Mouse (Mus musculus): ENCODE measurements around the gene Myo3b. TPM values are rescaled to one million over a fixed set of nuclear protein-coding genes. Genes with fewer than 3 reads are reported as not detected.

The Myo3b gene
- polyA plus RNA-seq, 1 experiment from 2014 or later, result not detected

DNA sequence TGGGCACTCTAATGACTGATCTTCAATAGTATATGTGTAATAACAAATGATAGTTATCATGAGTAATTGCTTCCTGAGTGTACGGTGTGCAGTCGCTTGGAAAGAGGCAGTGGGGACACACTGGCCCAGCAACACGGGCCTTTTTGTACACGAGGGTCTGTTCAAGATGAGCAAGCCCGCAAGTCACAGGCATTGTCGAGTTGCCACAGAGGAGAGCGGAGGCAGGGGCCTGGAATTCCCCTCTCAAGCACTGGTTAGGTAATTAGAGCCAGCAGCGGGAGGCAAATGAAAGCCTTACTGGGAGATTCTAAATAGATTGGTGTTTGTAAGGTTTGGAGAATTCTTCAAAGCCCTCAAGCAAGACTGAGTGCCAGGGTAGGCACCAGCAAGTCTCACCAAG lies 120.6 kb downstream of the Myo3b start:
- no peak for DNase-seq (ENCODE audit: low spot score, missing footprints)
- Histone ChIP-seq H3K27ac (ENCODE audit: low read depth, low read length) (no peak overlapping the region), H3K4me1 (ENCODE audit: control insufficient read depth, insufficient read depth, low read length) (no peaks in the 10 kb centered on the region), H3K4me3 (ENCODE audit: low read depth, low read length) (no peak overlapping the region), H3K4me2 (no peak overlapping the region), H3K9ac (ENCODE audit: low read length) (no peak overlapping the region), H3K36me3 (ENCODE audit: control insufficient read depth, insufficient read depth, low read length) (no peaks in the 10 kb centered on the region), H3K9me3 (ENCODE audit: control insufficient read depth, low read length) (no peaks in the 10 kb centered on the region), H3K27me3 (ENCODE audit: control insufficient read depth, insufficient read depth, low read length) (no peaks in the 10 kb centered on the region)
- ATAC-seq (ENCODE audit: low FRiP score), result no peak
- WGBS, result 30% methylated on average over 8 of the region's 8 CpGs

DNA sequence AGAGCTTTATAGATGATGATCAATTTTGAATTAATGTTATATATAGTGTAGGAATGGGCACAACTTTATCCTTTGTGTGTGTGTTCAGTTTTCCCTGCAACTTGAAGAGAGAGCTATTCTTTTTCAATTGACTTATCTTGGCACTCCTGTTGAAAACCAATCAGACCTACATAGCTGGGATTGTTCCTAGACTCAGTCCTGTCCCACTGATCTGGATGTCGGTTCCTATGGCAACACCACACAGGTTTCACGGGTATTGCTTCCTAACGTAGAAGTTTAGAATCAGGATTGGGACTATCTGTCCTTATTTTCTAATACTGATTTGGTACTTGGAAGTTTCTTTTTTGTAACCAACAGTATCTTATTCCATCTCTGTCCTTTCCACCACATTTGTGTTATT lies 127.3 kb downstream of the Myo3b start:
- 44% methylated on average over 3 of the region's 3 CpGs for WGBS
- no peak overlapping the region for H3K9ac ChIP-seq (ENCODE audit: low read length)
- no peak for ATAC-seq (ENCODE audit: low FRiP score)
- no peaks in the 10 kb centered on the region for H3K36me3 ChIP-seq (ENCODE audit: control insufficient read depth, insufficient read depth, low read length)
- H3K4me3 ChIP-seq (ENCODE audit: low read depth, low read length), result no peak overlapping the region
- no peaks in the 10 kb centered on the region for H3K27me3 ChIP-seq (ENCODE audit: control insufficient read depth, insufficient read depth, low read length)
- no peak overlapping the region for H3K27ac ChIP-seq (ENCODE audit: low read depth, low read length)
- H3K4me1 ChIP-seq (ENCODE audit: control insufficient read depth, insufficient read depth, low read length), result peaks cover 9% of the 10 kb centered on the region
- no peak overlapping the region for H3K4me2 ChIP-seq
- H3K9me3 ChIP-seq (ENCODE audit: control insufficient read depth, low read length), result no peaks in the 10 kb centered on the region
- DNase-seq (ENCODE audit: low spot score, missing footprints), result peak; percentile 59

DNA sequence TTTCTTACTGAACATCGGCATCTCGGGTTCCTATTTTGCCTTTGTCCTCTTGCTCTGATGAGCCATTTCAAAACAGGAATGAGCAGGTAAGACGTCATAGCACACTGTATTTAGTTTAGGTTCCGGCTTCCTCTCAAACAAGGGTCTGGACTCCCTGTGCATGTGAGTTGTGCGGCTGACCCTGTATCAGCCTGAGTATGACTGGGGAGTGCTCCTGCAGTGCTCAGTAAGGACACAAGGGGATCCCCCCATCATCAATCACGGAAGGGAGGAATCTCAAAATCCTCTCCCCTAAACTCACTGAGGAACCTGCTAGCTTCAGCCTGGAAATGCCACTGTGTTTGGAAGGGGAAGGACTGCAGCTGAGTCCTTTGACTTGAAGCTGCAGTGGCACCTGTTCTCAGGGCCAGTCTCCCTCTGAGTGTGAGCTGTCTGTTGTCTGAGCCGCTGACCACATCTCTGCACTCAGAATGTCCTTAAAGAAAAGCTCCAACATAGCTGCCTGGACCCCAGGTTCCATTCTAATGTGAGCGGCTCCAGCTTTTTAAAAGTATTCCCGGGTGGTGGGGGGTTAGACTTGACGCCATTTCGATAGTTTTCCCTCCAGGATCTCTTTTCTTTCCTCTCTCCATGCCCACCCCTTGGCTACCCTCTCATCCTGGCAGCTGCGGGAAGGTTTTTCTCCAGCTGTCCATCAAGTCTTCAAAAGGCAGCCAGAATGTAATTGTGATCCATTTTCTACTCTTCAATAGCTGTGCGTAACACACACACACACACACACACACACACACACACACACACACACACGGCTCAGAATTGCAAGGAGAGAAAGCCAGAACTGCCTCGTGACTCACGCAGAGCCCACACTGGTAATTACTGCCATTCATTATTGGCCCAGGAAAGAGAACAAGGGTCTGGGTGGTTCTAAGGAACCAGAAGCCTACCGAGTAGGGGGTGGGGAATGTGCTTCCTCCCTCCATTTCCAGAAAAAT lies 129.3 kb downstream of the Myo3b start:
- no peak overlapping the region for H3K4me3 ChIP-seq (ENCODE audit: low read depth, low read length)
- peak; percentile 24; the same call in 1 of the 2 replicates for ATAC-seq (ENCODE audit: low FRiP score)
- no peak overlapping the region for H3K27ac ChIP-seq (ENCODE audit: low read depth, low read length)
- 55% methylated on average over 17 of the region's 17 CpGs for WGBS
- H3K4me2 ChIP-seq, result no peak overlapping the region
- peak; percentile 87 for DNase-seq (ENCODE audit: low spot score, missing footprints)
- no peak overlapping the region for H3K9ac ChIP-seq (ENCODE audit: low read length)
- no peaks in the 10 kb centered on the region for H3K36me3 ChIP-seq (ENCODE audit: control insufficient read depth, insufficient read depth, low read length)
- H3K4me1 ChIP-seq (ENCODE audit: control insufficient read depth, insufficient read depth, low read length), result peaks cover 9% of the 10 kb centered on the region
- H3K27me3 ChIP-seq (ENCODE audit: control insufficient read depth, insufficient read depth, low read length), result no peaks in the 10 kb centered on the region
- H3K9me3 ChIP-seq (ENCODE audit: control insufficient read depth, low read length), result no peaks in the 10 kb centered on the region

DNA sequence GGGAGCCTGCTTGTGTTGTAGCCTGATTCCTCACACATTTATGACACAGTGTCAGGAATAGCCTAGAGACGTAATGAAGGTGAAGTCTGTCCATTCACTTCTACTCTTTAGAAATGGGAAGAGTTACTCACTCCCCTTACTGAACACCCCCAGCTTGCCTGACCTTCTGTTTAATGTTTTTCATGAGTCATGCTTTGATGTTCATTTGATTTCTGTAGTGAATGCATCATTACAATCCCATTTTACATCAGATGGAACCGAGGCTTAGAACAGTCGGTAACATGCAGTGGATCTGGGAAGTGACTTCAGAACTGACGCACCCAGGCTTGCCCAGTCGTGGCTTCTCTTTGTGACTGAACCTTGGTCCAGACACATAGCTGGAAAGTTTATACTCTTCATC lies 131.5 kb downstream of the Myo3b start:
- no peak overlapping the region for H3K4me3 ChIP-seq (ENCODE audit: low read depth, low read length)
- no peak overlapping the region for H3K9ac ChIP-seq (ENCODE audit: low read length)
- DNase-seq (ENCODE audit: low spot score, missing footprints) (no peak), ATAC-seq (ENCODE audit: low FRiP score) (no peak)
- H3K27ac ChIP-seq (ENCODE audit: low read depth, low read length), result no peak overlapping the region
- H3K4me1 ChIP-seq (ENCODE audit: control insufficient read depth, insufficient read depth, low read length), result peaks cover 9% of the 10 kb centered on the region
- no peak overlapping the region for H3K4me2 ChIP-seq
- 92% methylated on average over 5 of the region's 5 CpGs for WGBS
- H3K9me3 ChIP-seq (ENCODE audit: control insufficient read depth, low read length), result no peaks in the 10 kb centered on the region
- no peaks in the 10 kb centered on the region for H3K36me3 ChIP-seq (ENCODE audit: control insufficient read depth, insufficient read depth, low read length)
- no peaks in the 10 kb centered on the region for H3K27me3 ChIP-seq (ENCODE audit: control insufficient read depth, insufficient read depth, low read length)

DNA sequence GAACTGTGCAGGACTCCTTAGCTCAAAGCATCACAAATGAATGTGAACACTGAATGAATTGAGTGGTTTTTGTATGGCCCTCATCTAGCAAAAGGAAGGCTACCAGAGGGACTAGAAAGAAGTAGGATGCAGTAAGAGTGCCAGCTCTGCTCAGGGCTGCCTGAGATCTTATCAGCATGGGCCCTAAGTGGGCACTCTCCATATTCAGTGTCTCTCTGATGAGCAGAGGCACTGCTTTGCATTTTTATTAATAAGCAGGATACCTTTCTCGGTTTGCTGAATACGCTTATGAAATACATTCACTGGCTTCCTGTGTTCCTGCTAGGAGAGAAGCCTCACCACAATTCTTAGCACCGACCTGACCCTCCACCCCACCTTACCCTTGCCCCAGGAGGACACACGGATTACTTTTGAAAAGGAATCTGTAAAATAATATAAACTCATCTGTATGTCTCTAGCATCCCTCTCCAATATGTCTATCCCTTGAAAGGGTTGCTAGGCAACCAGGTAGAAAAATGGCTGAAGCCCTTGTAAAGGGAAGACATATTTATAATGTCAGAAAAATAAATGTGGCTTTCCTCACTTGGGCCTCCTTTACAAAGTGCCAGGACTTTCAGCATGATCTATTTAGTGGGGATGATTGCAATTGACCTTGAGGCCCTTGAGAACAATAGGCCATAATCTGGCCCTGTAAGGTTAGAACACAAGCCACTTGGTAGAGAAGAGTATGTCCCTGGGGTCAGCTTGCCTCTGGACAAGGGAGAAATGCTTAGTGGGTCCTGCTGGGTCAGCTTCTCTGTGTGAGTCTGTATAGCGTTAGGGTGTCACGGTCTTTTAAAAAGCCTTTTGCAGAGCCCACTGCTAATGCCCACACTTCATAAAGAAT lies 138.1 kb downstream of the Myo3b start:
- Histone ChIP-seq H3K9me3 (ENCODE audit: control insufficient read depth, low read length) (no peaks in the 10 kb centered on the region), H3K4me3 (ENCODE audit: low read depth, low read length) (no peak overlapping the region), H3K36me3 (ENCODE audit: control insufficient read depth, insufficient read depth, low read length) (no peaks in the 10 kb centered on the region), H3K4me1 (ENCODE audit: control insufficient read depth, insufficient read depth, low read length) (peaks cover 17% of the 10 kb centered on the region), H3K27ac (ENCODE audit: low read depth, low read length) (peak overlapping the region; percentile 8; the same call in 1 of the 2 replicates), H3K9ac (ENCODE audit: low read length) (no peak overlapping the region), H3K4me2 (no peak overlapping the region), H3K27me3 (ENCODE audit: control insufficient read depth, insufficient read depth, low read length) (no peaks in the 10 kb centered on the region)
- ATAC-seq (ENCODE audit: low FRiP score) (no peak), DNase-seq (ENCODE audit: low spot score, missing footprints) (no peak)
- WGBS, result 36% methylated on average over 6 of the region's 6 CpGs

DNA sequence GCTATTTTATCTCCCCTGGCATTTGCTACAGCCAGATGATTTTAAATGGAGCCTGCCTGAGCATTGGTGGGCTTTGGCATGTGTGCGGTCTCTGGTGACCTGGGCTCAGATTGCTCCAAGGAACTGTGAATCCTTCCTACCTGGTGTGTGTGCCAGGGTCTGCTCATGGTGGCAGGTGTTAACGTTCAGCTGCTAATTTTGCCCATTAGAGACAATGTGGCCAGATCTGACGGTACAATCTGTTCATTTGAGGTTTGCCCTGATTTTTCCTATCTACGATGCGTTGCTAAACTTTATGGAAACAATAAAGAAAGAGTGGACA lies 138.7 kb downstream of the Myo3b start:
- Histone ChIP-seq H3K9me3 (ENCODE audit: control insufficient read depth, low read length) (no peaks in the 10 kb centered on the region), H3K4me1 (ENCODE audit: control insufficient read depth, insufficient read depth, low read length) (peaks cover 17% of the 10 kb centered on the region), H3K4me3 (ENCODE audit: low read depth, low read length) (no peak overlapping the region), H3K4me2 (no peak overlapping the region), H3K27ac (ENCODE audit: low read depth, low read length) (no peak overlapping the region; the same call in 1 of the 2 replicates), H3K27me3 (ENCODE audit: control insufficient read depth, insufficient read depth, low read length) (no peaks in the 10 kb centered on the region), H3K36me3 (ENCODE audit: control insufficient read depth, insufficient read depth, low read length) (no peaks in the 10 kb centered on the region), H3K9ac (ENCODE audit: low read length) (no peak overlapping the region)
- WGBS, result 45% methylated on average over 5 of the region's 5 CpGs
- DNase-seq (ENCODE audit: low spot score, missing footprints), result no peak
- no peak for ATAC-seq (ENCODE audit: low FRiP score)

DNA sequence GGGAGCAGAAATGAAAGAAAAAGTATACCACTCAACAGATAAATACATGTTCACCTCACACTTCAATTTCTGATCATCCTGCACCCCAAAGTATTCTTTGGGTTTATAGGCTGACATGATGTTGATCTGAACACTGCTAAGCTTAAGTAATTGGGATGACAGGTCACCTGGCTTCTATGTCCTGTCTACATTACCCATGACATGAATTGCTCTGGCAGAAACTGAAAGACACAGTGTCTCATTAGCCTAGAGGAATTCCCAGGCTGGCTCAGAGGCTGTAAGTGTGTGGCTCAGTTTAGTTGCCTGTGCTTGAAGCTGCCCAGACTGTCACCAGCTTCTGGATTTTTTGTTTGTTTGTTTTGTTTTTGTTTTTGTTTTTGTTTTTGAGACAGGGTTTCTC lies 139.3 kb downstream of the Myo3b start:
- no peak for DNase-seq (ENCODE audit: low spot score, missing footprints)
- H3K4me2 ChIP-seq, result no peak overlapping the region
- H3K27me3 ChIP-seq (ENCODE audit: control insufficient read depth, insufficient read depth, low read length), result no peaks in the 10 kb centered on the region
- no peak overlapping the region for H3K27ac ChIP-seq (ENCODE audit: low read depth, low read length)
- H3K9ac ChIP-seq (ENCODE audit: low read length), result no peak overlapping the region
- H3K4me1 ChIP-seq (ENCODE audit: control insufficient read depth, insufficient read depth, low read length), result peaks cover 17% of the 10 kb centered on the region
- no peak for ATAC-seq (ENCODE audit: low FRiP score)
- no peak overlapping the region for H3K4me3 ChIP-seq (ENCODE audit: low read depth, low read length)
- no peaks in the 10 kb centered on the region for H3K36me3 ChIP-seq (ENCODE audit: control insufficient read depth, insufficient read depth, low read length)
- H3K9me3 ChIP-seq (ENCODE audit: control insufficient read depth, low read length), result no peaks in the 10 kb centered on the region

DNA sequence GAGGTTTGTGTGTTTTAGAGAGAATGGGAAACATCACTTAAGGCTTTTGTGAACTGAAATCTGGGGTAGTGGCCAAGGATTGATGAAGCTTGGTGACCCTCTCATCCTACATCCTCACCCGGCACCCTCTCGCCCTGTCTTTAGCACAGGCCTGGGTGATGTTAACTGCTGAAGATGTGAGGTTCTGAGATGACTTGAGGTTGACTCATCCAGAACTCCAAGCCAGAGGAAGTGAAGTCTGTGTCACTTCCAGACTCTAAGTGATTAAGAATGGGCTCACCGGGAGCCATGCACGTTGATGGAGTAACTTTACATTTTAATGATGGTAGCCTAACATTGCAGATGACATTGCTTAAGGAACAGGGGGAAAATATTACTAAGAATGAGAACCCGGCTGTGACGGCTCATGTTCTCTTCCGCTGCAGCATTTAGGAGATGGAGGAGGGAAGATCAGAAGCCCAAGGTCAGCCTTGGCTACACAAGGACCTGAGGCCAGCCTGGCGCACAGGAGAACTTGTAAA lies 143.3 kb downstream of the Myo3b start:
- H3K4me2 ChIP-seq, result no peak overlapping the region
- H3K4me1 ChIP-seq (ENCODE audit: control insufficient read depth, insufficient read depth, low read length), result peaks cover 11% of the 10 kb centered on the region
- ATAC-seq (ENCODE audit: low FRiP score) (no peak), DNase-seq (ENCODE audit: low spot score, missing footprints) (no peak)
- no peaks in the 10 kb centered on the region for H3K27me3 ChIP-seq (ENCODE audit: control insufficient read depth, insufficient read depth, low read length)
- no peaks in the 10 kb centered on the region for H3K9me3 ChIP-seq (ENCODE audit: control insufficient read depth, low read length)
- no peak overlapping the region for H3K9ac ChIP-seq (ENCODE audit: low read length)
- H3K27ac ChIP-seq (ENCODE audit: low read depth, low read length), result no peak overlapping the region
- no peak overlapping the region for H3K4me3 ChIP-seq (ENCODE audit: low read depth, low read length)
- H3K36me3 ChIP-seq (ENCODE audit: control insufficient read depth, insufficient read depth, low read length), result no peaks in the 10 kb centered on the region
- WGBS, result 91% methylated on average over 8 of the region's 8 CpGs

DNA sequence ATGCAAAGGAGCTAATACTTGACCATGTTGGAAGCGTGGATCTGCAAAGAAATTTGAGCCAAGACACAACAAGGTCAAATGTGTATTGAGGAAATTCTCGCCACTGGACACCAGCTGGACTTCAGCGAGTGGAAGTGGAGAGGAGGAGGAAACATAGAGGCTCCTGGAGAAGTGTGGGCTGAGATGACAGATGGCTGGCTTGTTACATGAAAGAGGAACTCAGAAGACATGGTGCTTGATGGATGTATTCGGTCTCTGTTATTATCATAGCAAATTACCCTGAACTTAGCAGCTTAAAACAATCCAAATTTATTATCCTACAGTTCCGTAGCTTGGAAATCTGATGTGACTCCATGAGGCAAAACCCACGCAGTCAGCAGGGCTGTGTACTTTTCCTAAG lies 148.1 kb downstream of the Myo3b start:
- H3K4me1 ChIP-seq (ENCODE audit: control insufficient read depth, insufficient read depth, low read length), result no peaks in the 10 kb centered on the region
- no peak for DNase-seq (ENCODE audit: low spot score, missing footprints)
- H3K9ac ChIP-seq (ENCODE audit: low read length), result no peak overlapping the region
- no peak for ATAC-seq (ENCODE audit: low FRiP score)
- no peaks in the 10 kb centered on the region for H3K36me3 ChIP-seq (ENCODE audit: control insufficient read depth, insufficient read depth, low read length)
- no peaks in the 10 kb centered on the region for H3K9me3 ChIP-seq (ENCODE audit: control insufficient read depth, low read length)
- H3K27me3 ChIP-seq (ENCODE audit: control insufficient read depth, insufficient read depth, low read length), result no peaks in the 10 kb centered on the region
- H3K4me2 ChIP-seq, result no peak overlapping the region
- no peak overlapping the region for H3K27ac ChIP-seq (ENCODE audit: low read depth, low read length)
- 87% methylated on average over 6 of the region's 6 CpGs for WGBS
- H3K4me3 ChIP-seq (ENCODE audit: low read depth, low read length), result no peak overlapping the region
